Mouse (Mus musculus): ENCODE results near the gene Clmp. TPM values are rescaled to one million over a fixed set of nuclear protein-coding genes. Genes with fewer than 3 reads are reported as not detected.

Gene Clmp
- total RNA-seq, 1 experiment, result 1.7 TPM

DNA sequence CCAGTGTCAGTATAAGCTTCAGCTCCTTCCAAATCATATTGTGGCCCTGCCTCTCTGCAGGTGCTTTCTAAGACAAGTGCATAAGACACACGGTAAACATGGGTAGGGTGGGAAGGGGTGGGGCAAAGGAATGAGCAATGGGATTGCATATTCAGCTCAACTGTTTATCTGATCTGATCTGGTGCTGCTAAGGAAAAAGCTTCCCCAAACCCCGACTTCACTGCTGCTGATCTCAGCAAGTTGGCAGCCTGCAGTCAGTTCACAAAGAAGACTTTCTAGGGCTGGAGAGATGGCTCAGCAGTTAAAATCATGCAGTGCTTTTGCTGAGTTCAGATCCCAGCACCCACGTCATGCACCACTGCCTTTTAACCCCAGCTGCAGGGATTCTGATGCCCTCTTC, 24.2 kb downstream of the Clmp start:
- no peak for DNase-seq (ENCODE audit: low read depth, low spot score)
- no peaks in the 10 kb centered on the region for H3K9me3 ChIP-seq (ENCODE audit: control insufficient read depth, insufficient read depth, low read depth, low read length)
- no peak overlapping the region for H3K4me3 ChIP-seq (ENCODE audit: insufficient read depth in 1 of 2, low read depth in 1 of 2, low read length in 2 of 2, poor library complexity in 1 of 2, severe bottlenecking in 1 of 2)
- H3K27ac ChIP-seq (ENCODE audit: insufficient read depth, low read depth, low read length, poor library complexity, severe bottlenecking), result no peak overlapping the region
- no peaks in the 10 kb centered on the region for H3K4me1 ChIP-seq (ENCODE audit: control insufficient read depth in 2 of 2, insufficient read depth in 2 of 2, low read length in 2 of 2, poor library complexity in 1 of 2)
- no peak overlapping the region for H3K9ac ChIP-seq (ENCODE audit: insufficient read depth, low read depth, low read length, poor library complexity, severe bottlenecking)
- in situ Hi-C loops (cut with MboI; ENCODE audit: low sequenced_read_pairs in 2 of 2, unreplicated experiment in 2 of 2), result no loop called here
- TF ChIP-seq CHD2 (IDR thresholded peaks at IDR 0.05; ENCODE audit: low read depth, low read length), result no peak
- TF ChIP-seq ZC3H11A (IDR thresholded peaks at IDR 0.05; ENCODE audit: borderline replicate concordance, low read depth, low read length), result no peak
- TF ChIP-seq ZNF384 (IDR thresholded peaks at IDR 0.05; ENCODE audit: low read depth, low read length), result no peak
- TF ChIP-seq HCFC1 (IDR thresholded peaks at IDR 0.05; ENCODE audit: borderline replicate concordance, insufficient read depth, low read length), result no peak
- TF ChIP-seq MAFK (IDR thresholded peaks at IDR 0.05; ENCODE audit: insufficient read depth, low read depth, low read length), result no peak
- no peaks in the 10 kb centered on the region for H3K36me3 ChIP-seq (ENCODE audit: control insufficient read depth, insufficient read depth, low read length, poor library complexity, severe bottlenecking)

- Histone ChIP-seq H3K4me1 (ENCODE audit: control insufficient read depth in 2 of 2, insufficient read depth in 2 of 2, low read length in 2 of 2, poor library complexity in 1 of 2) (no peaks in the 10 kb centered on the region), H3K9ac (ENCODE audit: insufficient read depth, low read depth, low read length, poor library complexity, severe bottlenecking) (no peak overlapping the region), H3K4me3 (ENCODE audit: insufficient read depth in 1 of 2, low read depth in 1 of 2, low read length in 2 of 2, poor library complexity in 1 of 2, severe bottlenecking in 1 of 2) (no peak overlapping the region), H3K27ac (ENCODE audit: insufficient read depth, low read depth, low read length, poor library complexity, severe bottlenecking) (no peak overlapping the region), H3K36me3 (ENCODE audit: control insufficient read depth, insufficient read depth, low read length, poor library complexity, severe bottlenecking) (no peaks in the 10 kb centered on the region), H3K9me3 (ENCODE audit: control insufficient read depth, insufficient read depth, low read depth, low read length) (no peaks in the 10 kb centered on the region)
- no peak for DNase-seq (ENCODE audit: low read depth, low spot score)
- in situ Hi-C loops (cut with MboI; ENCODE audit: low sequenced_read_pairs in 2 of 2, unreplicated experiment in 2 of 2), result no loop called here
- TF ChIP-seq HCFC1 (IDR thresholded peaks at IDR 0.05; ENCODE audit: borderline replicate concordance, insufficient read depth, low read length), result no peak
- TF ChIP-seq MAFK (IDR thresholded peaks at IDR 0.05; ENCODE audit: insufficient read depth, low read depth, low read length), result no peak
- TF ChIP-seq ZC3H11A (IDR thresholded peaks at IDR 0.05; ENCODE audit: borderline replicate concordance, low read depth, low read length), result no peak
- TF ChIP-seq CHD2 (IDR thresholded peaks at IDR 0.05; ENCODE audit: low read depth, low read length), result no peak
- TF ChIP-seq ZNF384 (IDR thresholded peaks at IDR 0.05; ENCODE audit: low read depth, low read length), result no peak
Observed at GRCm38 (mm10) chr9:40711654-40712053, 25.9 kb downstream of the Clmp start.

- Histone ChIP-seq H3K27ac (ENCODE audit: insufficient read depth, low read depth, low read length, poor library complexity, severe bottlenecking) (no peak overlapping the region), H3K4me1 (ENCODE audit: control insufficient read depth in 2 of 2, insufficient read depth in 2 of 2, low read length in 2 of 2, poor library complexity in 1 of 2) (no peaks in the 10 kb centered on the region), H3K9ac (ENCODE audit: insufficient read depth, low read depth, low read length, poor library complexity, severe bottlenecking) (no peak overlapping the region), H3K9me3 (ENCODE audit: control insufficient read depth, insufficient read depth, low read depth, low read length) (no peaks in the 10 kb centered on the region), H3K4me3 (ENCODE audit: insufficient read depth in 1 of 2, low read depth in 1 of 2, low read length in 2 of 2, poor library complexity in 1 of 2, severe bottlenecking in 1 of 2) (no peak overlapping the region), H3K36me3 (ENCODE audit: control insufficient read depth, insufficient read depth, low read length, poor library complexity, severe bottlenecking) (no peaks in the 10 kb centered on the region)
- in situ Hi-C loops (cut with MboI; ENCODE audit: low sequenced_read_pairs in 2 of 2, unreplicated experiment in 2 of 2), result no loop called here
- no peak for TF ChIP-seq CHD2 (IDR thresholded peaks at IDR 0.05; ENCODE audit: low read depth, low read length)
- TF ChIP-seq ZNF384 (IDR thresholded peaks at IDR 0.05; ENCODE audit: low read depth, low read length), result 0 out of 2 replicates have a peak, but pooled peaks have one; percentile 39
- DNase-seq (ENCODE audit: low read depth, low spot score), result no peak
Observed at GRCm38 (mm10) chr9:40717182-40717874, 31.6 kb downstream of the Clmp start.

- DNase-seq (ENCODE audit: low read depth, low spot score), result no peak
- H3K36me3 ChIP-seq (ENCODE audit: control insufficient read depth, insufficient read depth, low read length, poor library complexity, severe bottlenecking), result no peaks in the 10 kb centered on the region
Observed at GRCm38 (mm10) chr9:40717875-40718185, 32.1 kb downstream of the Clmp start.

DNA sequence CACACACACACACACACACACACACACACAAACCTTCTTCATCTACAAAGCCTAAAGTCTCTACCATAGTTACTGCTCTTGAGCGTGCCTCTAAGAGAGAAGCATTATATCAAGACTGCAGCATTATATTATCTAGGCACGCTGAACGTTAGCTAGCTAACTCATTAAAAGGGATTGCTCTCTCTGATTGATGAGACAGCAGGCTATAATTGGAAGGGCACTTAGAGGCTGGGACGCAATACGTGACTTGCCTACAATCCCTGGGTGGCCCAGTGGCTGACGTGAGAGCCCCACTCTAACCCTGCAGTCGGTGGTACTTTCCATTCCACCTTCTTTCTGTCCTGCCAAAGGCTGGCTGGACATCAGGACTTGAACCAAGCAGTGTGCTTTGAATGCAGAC, 35.1 kb downstream of the Clmp start:
- H3K9me3 ChIP-seq (ENCODE audit: control insufficient read depth, insufficient read depth, low read depth, low read length), result no peaks in the 10 kb centered on the region
- in situ Hi-C loops (cut with MboI; ENCODE audit: low sequenced_read_pairs in 2 of 2, unreplicated experiment in 2 of 2), result no loop called here
- no peak for DNase-seq (ENCODE audit: low read depth, low spot score)
- no peaks in the 10 kb centered on the region for H3K4me1 ChIP-seq (ENCODE audit: control insufficient read depth in 2 of 2, insufficient read depth in 2 of 2, low read length in 2 of 2, poor library complexity in 1 of 2)
- H3K4me3 ChIP-seq (ENCODE audit: insufficient read depth in 1 of 2, low read depth in 1 of 2, low read length in 2 of 2, poor library complexity in 1 of 2, severe bottlenecking in 1 of 2), result no peak overlapping the region
- H3K36me3 ChIP-seq (ENCODE audit: control insufficient read depth, insufficient read depth, low read length, poor library complexity, severe bottlenecking), result no peaks in the 10 kb centered on the region
- no peak overlapping the region for H3K9ac ChIP-seq (ENCODE audit: insufficient read depth, low read depth, low read length, poor library complexity, severe bottlenecking)
- H3K27ac ChIP-seq (ENCODE audit: insufficient read depth, low read depth, low read length, poor library complexity, severe bottlenecking), result no peak overlapping the region
- TF ChIP-seq MAFK (IDR thresholded peaks at IDR 0.05; ENCODE audit: insufficient read depth, low read depth, low read length), result no peak
- no peak for TF ChIP-seq HCFC1 (IDR thresholded peaks at IDR 0.05; ENCODE audit: borderline replicate concordance, insufficient read depth, low read length)
- TF ChIP-seq CHD2 (IDR thresholded peaks at IDR 0.05; ENCODE audit: low read depth, low read length), result no peak
- TF ChIP-seq ZC3H11A (IDR thresholded peaks at IDR 0.05; ENCODE audit: borderline replicate concordance, low read depth, low read length), result no peak
- no peak for TF ChIP-seq ZNF384 (IDR thresholded peaks at IDR 0.05; ENCODE audit: low read depth, low read length)

More at GRCm38 (mm10) chr9:40717875-40718185, 32.1 kb downstream of the Clmp start:
- H3K27ac ChIP-seq (ENCODE audit: insufficient read depth, low read depth, low read length, poor library complexity, severe bottlenecking), result no peak overlapping the region
- H3K9ac ChIP-seq (ENCODE audit: insufficient read depth, low read depth, low read length, poor library complexity, severe bottlenecking), result no peak overlapping the region
- in situ Hi-C loops (cut with MboI; ENCODE audit: low sequenced_read_pairs in 2 of 2, unreplicated experiment in 2 of 2), result no loop called here
- H3K4me1 ChIP-seq (ENCODE audit: control insufficient read depth in 2 of 2, insufficient read depth in 2 of 2, low read length in 2 of 2, poor library complexity in 1 of 2), result no peaks in the 10 kb centered on the region
- peak; percentile 0; the same call in 1 of the 2 replicates for TF ChIP-seq ZNF384 (IDR thresholded peaks at IDR 0.05; ENCODE audit: low read depth, low read length)
- TF ChIP-seq ZC3H11A (IDR thresholded peaks at IDR 0.05; ENCODE audit: borderline replicate concordance, low read depth, low read length), result no peak
- H3K4me3 ChIP-seq (ENCODE audit: insufficient read depth in 1 of 2, low read depth in 1 of 2, low read length in 2 of 2, poor library complexity in 1 of 2, severe bottlenecking in 1 of 2), result no peak overlapping the region
- no peaks in the 10 kb centered on the region for H3K9me3 ChIP-seq (ENCODE audit: control insufficient read depth, insufficient read depth, low read depth, low read length)
